Mouse (Mus musculus) hindbrain, embryonic 16.5 days (tissue): ENCODE measurements around the gene Txk. TPM values are rescaled to one million over a fixed set of nuclear protein-coding genes. Genes with fewer than 3 reads are reported as not detected.

ENCODE experiments used
- ATAC-seq: fragments of 200-750 bp; cut with Nextera tagmentation; 2 replicates; pipeline ENCODE4 v1.8.0; 2017; ENCODE audit warnings: moderate TSS enrichment, moderate library complexity
- H3K27ac ChIP-seq: fragments of 300-500 bp; sonication (generic); 2 replicates; pipeline ENCODE4 v1.5.1; 2014; ENCODE audit warnings: low read depth, mild to moderate bottlenecking, control low read depth, low read length, moderate library complexity
- H3K27me3 ChIP-seq: fragments of 300-500 bp; sonication (generic); replicated peaks from 2 replicates; pipeline ENCODE4 v1.6.1; 2014; ENCODE audit warnings: low read length; ENCODE audit not compliant: control insufficient read depth, insufficient read depth
- H3K36me3 ChIP-seq: fragments of 300-500 bp; sonication (generic); 2 replicates; pipeline ENCODE4 v1.6.1; 2014; ENCODE audit warnings: mild to moderate bottlenecking, low read length, moderate library complexity, mixed read lengths; ENCODE audit not compliant: control insufficient read depth, insufficient read depth
- H3K4me1 ChIP-seq: fragments of 300-500 bp; sonication (generic); 2 replicates; pipeline ENCODE4 v1.6.1; 2014; ENCODE audit warnings: low read depth, low read length; ENCODE audit not compliant: control insufficient read depth, insufficient read depth
- H3K4me2 ChIP-seq: fragments of 300-500 bp; sonication (generic); 2 replicates; pipeline ENCODE4 v1.6.1; 2014; ENCODE audit warnings: mild to moderate bottlenecking, low read length, control low read depth, moderate library complexity
- H3K4me3 ChIP-seq: fragments of 300-500 bp; sonication (generic); 2 replicates; pipeline ENCODE4 v1.5.1; 2014; ENCODE audit warnings: mild to moderate bottlenecking, low read length, control low read depth, moderate library complexity
- H3K9ac ChIP-seq: fragments of 300-500 bp; sonication (generic); 2 replicates; pipeline ENCODE4 v1.6.1; 2014; ENCODE audit warnings: low read depth, mild to moderate bottlenecking, control low read depth, low read length, moderate library complexity
- H3K9me3 ChIP-seq: fragments of 300-500 bp; sonication (generic); 2 replicates; pipeline ENCODE4 v1.6.1; 2014; ENCODE audit warnings: mild to moderate bottlenecking, low read length, moderate library complexity; ENCODE audit not compliant: control insufficient read depth
- WGBS: fragments of 180-500 bp; shearing (Covaris S2); extraction: QIAGEN DNeasy Blood & Tissue Kit; methylation state at CpG from one replicate; pipeline ENCODE4 v1.1.7; 2014; 5-methylcytosine and 5-hydroxymethylcytosine counted together
- polyA plus RNA-seq: library from polyadenylated mRNA; unstranded; fragments of >200 nt; fragmentation: Nextera tagmentation; extraction: Ambion mirVana; gene quantifications from 2 replicates; pipeline ENCODE4 v1.2.1, GENCODE M21; 2015

Txk gene
- polyA plus RNA-seq, 1 experiment from 2014 or later: 0.23 TPM

DNA sequence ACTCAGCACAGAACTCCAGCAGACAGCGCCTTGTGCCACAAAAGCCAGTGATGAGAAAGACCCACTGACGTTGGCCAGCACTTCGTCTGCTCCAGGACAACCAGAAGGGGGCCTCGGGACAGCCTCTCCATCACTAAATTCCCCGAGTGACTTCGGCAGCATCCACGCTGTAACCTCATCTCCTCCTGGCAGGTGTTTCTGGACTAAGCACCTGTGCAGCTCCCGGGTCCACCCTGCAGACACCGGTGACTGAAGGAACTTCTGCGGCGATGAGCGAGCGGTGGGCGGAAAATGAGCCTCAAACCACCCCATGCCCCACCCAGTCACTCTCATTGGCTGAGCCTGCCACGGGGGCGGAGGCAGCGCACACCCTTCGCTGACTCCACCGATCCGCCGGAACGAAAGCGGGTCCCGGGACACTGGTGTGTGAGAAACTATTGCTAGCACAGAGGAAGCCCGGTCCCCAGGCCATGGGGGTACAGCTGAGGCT lies 105.1 kb downstream of the Txk start, which contains the start of gene Nipal1:
TSS of gene Nipal1 (plus strand) at position 378 of the 490 bp plus-strand sequence.
- Histone ChIP-seq H3K4me3 (peak within 1 kb of the TSS; percentile 55), H3K27me3 (peaks cover 11% of the 10 kb centered on the region; the same call in 1 of the 2 replicates), H3K9ac (peak within 1 kb of the TSS; percentile 59), H3K36me3 (no peaks in the 10 kb centered on the region), H3K27ac (no peak within 1 kb of the TSS), H3K9me3 (no peaks in the 10 kb centered on the region), H3K4me1 (peaks cover 8% of the 10 kb centered on the region), H3K4me2 (peak within 1 kb of the TSS; percentile 98)
- 0% methylated on average over 25 of the region's 25 CpGs for WGBS
- ATAC-seq: peak; percentile 95

DNA sequence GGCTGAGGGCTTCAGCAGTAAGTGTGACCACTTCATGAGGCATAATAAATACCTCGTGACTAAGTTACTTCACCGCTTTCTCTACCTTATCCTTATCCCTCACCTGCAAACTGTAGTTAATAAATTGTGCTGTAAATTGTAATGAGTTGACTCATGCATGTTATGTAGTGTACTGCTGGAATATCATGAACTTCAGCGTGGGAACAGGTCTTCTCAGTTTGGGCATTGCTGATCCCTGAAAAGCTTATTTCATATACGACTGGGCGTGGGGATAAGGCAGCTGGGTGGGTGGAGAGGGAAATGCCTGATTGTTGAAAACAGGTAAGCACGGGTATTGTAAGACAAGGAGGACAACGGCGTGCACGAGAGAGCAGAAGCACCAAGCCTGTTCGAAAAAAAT lies 105.6 kb downstream of the Txk start:
- Histone ChIP-seq H3K4me2 (peak overlapping the region; percentile 98), H3K9ac (peak overlapping the region; percentile 59; the same call in 1 of the 2 replicates), H3K4me3 (peak overlapping the region; percentile 55), H3K9me3 (no peaks in the 10 kb centered on the region), H3K27me3 (peaks cover 11% of the 10 kb centered on the region; the same call in 1 of the 2 replicates), H3K27ac (no peak overlapping the region), H3K4me1 (peaks cover 8% of the 10 kb centered on the region), H3K36me3 (no peaks in the 10 kb centered on the region)
- 26% methylated on average over 10 of the region's 10 CpGs for WGBS
- no peak for ATAC-seq

DNA sequence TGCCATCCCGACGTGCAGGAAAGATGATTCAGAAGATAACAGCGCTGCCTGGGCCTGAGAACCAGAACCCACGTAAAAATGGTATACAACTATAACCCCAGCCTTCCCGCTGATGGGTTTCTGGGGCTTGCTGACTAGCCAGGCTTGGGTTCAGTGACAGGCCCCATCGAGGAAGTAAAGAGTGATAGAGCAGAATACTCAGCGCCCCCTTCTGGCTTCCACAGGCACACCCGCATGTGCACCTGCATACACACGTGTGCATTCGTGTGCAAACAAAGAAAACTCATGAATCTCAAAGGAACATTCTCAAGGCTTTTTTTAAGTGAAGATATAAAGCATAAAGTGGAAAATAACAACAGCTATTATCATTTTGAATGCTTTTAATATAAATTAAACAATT lies 106.4 kb downstream of the Txk start:
- H3K9ac ChIP-seq: no peak overlapping the region
- H3K4me3 ChIP-seq: no peak overlapping the region
- 40% methylated on average over 10 of the region's 10 CpGs for WGBS
- no peak for ATAC-seq
- H3K27ac ChIP-seq: no peak overlapping the region
- H3K36me3 ChIP-seq: no peaks in the 10 kb centered on the region
- no peaks in the 10 kb centered on the region for H3K9me3 ChIP-seq
- no peak overlapping the region for H3K4me2 ChIP-seq
- peaks cover 8% of the 10 kb centered on the region for H3K4me1 ChIP-seq
- peaks cover 11% of the 10 kb centered on the region; the same call in 1 of the 2 replicates for H3K27me3 ChIP-seq

Other genes with a start within 250 kb of the Txk start
- 1.1 and 3.0 TPM in 2 replicates for gene Corin, start 248.3 kb downstream of the Txk start, polyA plus RNA-seq
- 9.3 and 11.6 TPM in 2 replicates for gene Nfxl1, start 193.1 kb downstream of the Txk start, polyA plus RNA-seq
- 4.4 and 5.4 TPM in 2 replicates for gene Zar1, start 171.5 kb downstream of the Txk start, polyA plus RNA-seq
- gene Gm5868, start 165.2 kb downstream of the Txk start, polyA plus RNA-seq: 8.3 and 8.4 TPM in 2 replicates
- gene Cnga1, start 108.5 kb downstream of the Txk start, polyA plus RNA-seq: not detected in 2 replicates
- gene Nipal1, start 105.0 kb downstream of the Txk start, polyA plus RNA-seq: 0.64 and 1.9 TPM in 2 replicates
- gene Tec, start 115.7 kb upstream of the Txk start, polyA plus RNA-seq: 8.4 and 9.8 TPM in 2 replicates
- 12.6 and 14.2 TPM in 2 replicates for gene Slain2, start 161.5 kb upstream of the Txk start, polyA plus RNA-seq
- not detected in 2 replicates for gene Gm10135, start 221.9 kb upstream of the Txk start, polyA plus RNA-seq